Mouse (Mus musculus) stomach, postnatal 0 days (tissue): ENCODE data around the gene Mep1a. TPM values are rescaled to one million over a fixed set of nuclear protein-coding genes. Genes with fewer than 3 reads are reported as not detected.
"Not testable (repeated sequence)": the region's sequence is repeated elsewhere in the genome, so short reads cannot be mapped to it uniquely, and the experiment has no call there.

Experiments
- ATAC-seq: fragments of 200-750 bp; cut with Nextera tagmentation; 2 replicates; pipeline ENCODE4 v1.8.0; 2017; ENCODE audit not compliant: low FRiP score, low TSS enrichment
- DNase-seq: peaks from one replicate; pipeline ENCODE4 v3.0.0-alpha.2; 2016; ENCODE audit warnings: low spot score
- H3K27ac ChIP-seq: fragments of 300-500 bp; sonication (generic); replicated peaks from 2 replicates; pipeline ENCODE4 v1.5.1; 2014; ENCODE audit warnings: mild to moderate bottlenecking, control low read depth
- H3K27me3 ChIP-seq: fragments of 300-500 bp; sonication (generic); 2 replicates; pipeline ENCODE4 v1.6.1; 2014; ENCODE audit warnings: low read length; ENCODE audit not compliant: control insufficient read depth, insufficient read depth
- H3K36me3 ChIP-seq: fragments of 300-500 bp; sonication (generic); 2 replicates; pipeline ENCODE4 v1.6.1; 2014; ENCODE audit warnings: low read length, mixed read lengths; ENCODE audit not compliant: control insufficient read depth, insufficient read depth
- H3K4me1 ChIP-seq: fragments of 300-500 bp; sonication (generic); replicated peaks from 2 replicates; pipeline ENCODE4 v1.6.1; 2014; ENCODE audit warnings: antibody characterized with exemption; ENCODE audit not compliant: control insufficient read depth, insufficient read depth
- H3K4me2 ChIP-seq: fragments of 300-500 bp; sonication (generic); replicated peaks from 2 replicates; pipeline ENCODE4 v1.6.1; 2014; ENCODE audit warnings: low read depth, mild to moderate bottlenecking, control low read depth, moderate library complexity
- H3K4me3 ChIP-seq: fragments of 300-500 bp; sonication (generic); 2 replicates; pipeline ENCODE4 v1.5.1; 2014; ENCODE audit warnings: low read depth, low read length, control low read depth
- H3K9ac ChIP-seq: fragments of 300-500 bp; sonication (generic); 2 replicates; pipeline ENCODE4 v1.6.1; 2014; ENCODE audit warnings: mild to moderate bottlenecking, low read length, control low read depth, mixed read lengths
- H3K9me3 ChIP-seq: fragments of 300-500 bp; sonication (generic); 2 replicates; pipeline ENCODE4 v1.6.1; 2016; ENCODE audit warnings: low read length; ENCODE audit not compliant: control insufficient read depth
- CTCF ChIP-seq: IDR thresholded peaks from 2 replicates; pipeline ENCODE4 v1.5.1; 2016; ENCODE audit warnings: antibody characterized with exemption, low read depth, mild to moderate bottlenecking, moderate library complexity
- EP300 ChIP-seq: optimal IDR thresholded peaks from 2 replicates; pipeline ENCODE3; 2016; ENCODE audit warnings: antibody characterized with exemption
- WGBS: fragments of 180-500 bp; shearing (Covaris S2); extraction: QIAGEN DNeasy Blood & Tissue Kit; methylation state at CpG from one replicate; pipeline ENCODE4 v1.1.7; 2014; 5-methylcytosine and 5-hydroxymethylcytosine counted together
- polyA plus RNA-seq: library from polyadenylated mRNA; unstranded; fragments of >200 nt; fragmentation: Nextera tagmentation; extraction: Ambion mirVana; gene quantifications from 2 replicates; pipeline ENCODE4 v1.2.1, GENCODE M21; 2015

Mep1a gene
- polyA plus RNA-seq, 1 experiment from 2014 or later: 0.04 TPM

DNA sequence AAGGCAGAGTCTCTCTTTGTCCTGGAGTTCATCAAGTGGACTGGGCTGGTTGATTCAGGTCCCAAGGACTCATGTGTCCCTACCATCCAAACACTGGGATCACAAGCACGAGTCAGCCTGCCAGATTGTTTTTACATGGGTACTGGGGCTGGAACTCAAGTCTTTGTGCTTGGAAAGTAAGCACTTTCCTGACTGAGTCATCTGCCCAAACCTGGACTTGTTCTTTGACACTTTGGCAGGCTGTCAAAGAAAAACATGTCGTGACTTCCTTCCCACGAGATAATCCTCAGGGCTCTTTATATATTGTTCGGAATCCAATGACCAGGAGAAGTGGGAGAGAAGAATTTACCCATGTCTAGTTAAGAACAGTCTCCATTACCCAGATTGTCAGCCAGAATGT lies 5.1 kb downstream of the Mep1a start:
- Histone ChIP-seq H3K9ac (no peak overlapping the region), H3K27me3 (no peaks in the 10 kb centered on the region), H3K4me2 (no peak overlapping the region), H3K4me1 (no peaks in the 10 kb centered on the region), H3K4me3 (no peak overlapping the region), H3K27ac (no peak overlapping the region), H3K9me3 (no peaks in the 10 kb centered on the region), H3K36me3 (no peaks in the 10 kb centered on the region)
- 47% methylated on average over 4 of the region's 4 CpGs for WGBS
- TF ChIP-seq CTCF (no peak), EP300 (no peak)
- no peak for ATAC-seq
- DNase-seq: no peak

- no peak for TF ChIP-seq CTCF
- TF ChIP-seq EP300: no peak
- no peaks in the 10 kb centered on the region for H3K36me3 ChIP-seq
- H3K9ac ChIP-seq: no peak overlapping the region
- H3K9me3 ChIP-seq: no peaks in the 10 kb centered on the region
- no peaks in the 10 kb centered on the region for H3K4me1 ChIP-seq
- 63% methylated on average over 5 of the region's 5 CpGs for WGBS
- no peak overlapping the region for H3K4me3 ChIP-seq
- no peak for ATAC-seq
- no peaks in the 10 kb centered on the region for H3K27me3 ChIP-seq
- H3K27ac ChIP-seq: no peak overlapping the region
- DNase-seq: no peak
- no peak overlapping the region for H3K4me2 ChIP-seq
Observed at GRCm38 (mm10) chr17:43495502-43495901, 7.1 kb downstream of the Mep1a start.

GRCm38 (mm10) chr17:43490371-43490770 lies 12.2 kb downstream of the Mep1a start:
- ATAC-seq: not testable (repeated sequence)

GRCm38 (mm10) chr17:43488439-43489151 lies 14.0 kb downstream of the Mep1a start:
- Histone ChIP-seq H3K36me3 (no peaks in the 10 kb centered on the region), H3K4me2 (no peak overlapping the region), H3K27ac (no peak overlapping the region), H3K4me3 (no peak overlapping the region), H3K27me3 (no peaks in the 10 kb centered on the region), H3K9me3 (no peaks in the 10 kb centered on the region), H3K9ac (no peak overlapping the region), H3K4me1 (no peaks in the 10 kb centered on the region)
- ATAC-seq (no peak), DNase-seq (no peak)
- WGBS: 90% methylated on average over 2 of the region's 2 CpGs
- no peak for TF ChIP-seq EP300
- no peak for TF ChIP-seq CTCF

More at GRCm38 (mm10) chr17:43490371-43490770, 12.2 kb downstream of the Mep1a start:
- WGBS: 99% methylated on average over 7 of the region's 10 CpGs
- H3K4me3 ChIP-seq, H3K9me3 ChIP-seq, H3K27ac ChIP-seq, H3K27me3 ChIP-seq, DNase-seq, H3K9ac ChIP-seq, H3K4me1 ChIP-seq, H3K36me3 ChIP-seq, H3K4me2 ChIP-seq: not testable (repeated sequence)

DNA sequence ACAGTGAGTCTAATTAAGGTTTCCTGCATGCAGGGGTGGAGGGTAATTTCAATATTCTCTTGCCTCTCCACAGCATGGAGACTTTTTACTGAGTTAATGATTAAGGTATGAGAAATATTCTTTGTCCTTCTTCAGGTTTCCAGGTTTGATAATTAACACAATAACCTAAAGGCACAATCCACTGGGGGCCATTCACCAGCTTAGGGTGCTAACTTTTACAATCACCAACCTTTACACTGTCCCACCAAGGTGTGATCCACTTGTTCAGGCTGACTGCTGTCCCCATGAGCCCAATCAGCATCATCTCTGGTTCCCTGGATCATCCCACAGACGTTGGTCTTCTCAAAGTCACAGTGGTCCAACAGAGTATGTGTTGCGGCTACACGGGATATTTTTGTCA lies 16.6 kb downstream of the Mep1a start:
- ATAC-seq (no peak), DNase-seq (no peak)
- H3K9ac ChIP-seq: no peak overlapping the region
- no peak overlapping the region for H3K27ac ChIP-seq
- TF ChIP-seq CTCF: no peak
- no peak for TF ChIP-seq EP300
- no peaks in the 10 kb centered on the region for H3K36me3 ChIP-seq
- no peaks in the 10 kb centered on the region for H3K27me3 ChIP-seq
- WGBS: 86% methylated on average over 3 of the region's 3 CpGs
- no peaks in the 10 kb centered on the region for H3K9me3 ChIP-seq
- H3K4me3 ChIP-seq: no peak overlapping the region
- no peaks in the 10 kb centered on the region for H3K4me1 ChIP-seq
- no peak overlapping the region for H3K4me2 ChIP-seq

- H3K36me3 ChIP-seq: no peaks in the 10 kb centered on the region
- no peak overlapping the region for H3K27ac ChIP-seq
- H3K4me3 ChIP-seq: no peak overlapping the region
- H3K9me3 ChIP-seq: no peaks in the 10 kb centered on the region
- H3K9ac ChIP-seq: no peak overlapping the region
- no peaks in the 10 kb centered on the region for H3K4me1 ChIP-seq
- ATAC-seq: no peak
- no peak for DNase-seq
- H3K27me3 ChIP-seq: no peaks in the 10 kb centered on the region
- no peak overlapping the region for H3K4me2 ChIP-seq
- TF ChIP-seq EP300 (no peak), CTCF (no peak)
Observed at GRCm38 (mm10) chr17:43477621-43478020, 25.0 kb downstream of the Mep1a start.
